Mouse (Mus musculus) ES-CJ7 (cell line): ENCODE measurements at regions not wholly inside any gene's neighbourhood (a gene's known extent, or its start where the extent isn't known, plus 50 kb on each side); places are given as distances from the start of the nearest gene placed in this dataset.
A peak's percentile ranks its signal among the peaks of the same experiment; 100 is the strongest.
"Not testable (repeated sequence)": the region's sequence is repeated elsewhere in the genome, so short reads cannot be mapped to it uniquely, and the experiment has no call there.

Experiments
- DNase-seq: peaks from one replicate; pipeline ENCODE4 v3.0.0; 2011; ENCODE audit warnings: low read depth, low spot score

DNA sequence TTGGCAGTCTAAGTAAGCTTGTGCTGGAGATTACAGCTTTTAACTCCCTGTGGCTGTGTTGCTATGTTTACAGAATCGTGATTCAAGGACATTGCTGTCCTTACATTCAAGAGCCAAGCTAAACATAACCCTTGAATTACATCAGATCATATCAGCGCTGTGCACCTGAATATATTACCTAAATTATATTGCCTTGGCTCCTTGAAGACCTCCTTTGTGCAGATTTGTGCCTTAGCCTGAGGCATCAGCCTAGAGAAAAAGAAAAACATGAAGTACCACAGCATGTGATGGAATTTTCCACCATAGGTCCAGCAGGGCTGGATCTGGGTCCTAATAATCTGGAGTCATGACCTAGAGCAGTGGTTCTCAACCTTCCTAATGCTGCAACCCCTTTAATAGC, 189.8 kb upstream of the Tsc22d2 start:
- no peak for DNase-seq

DNA sequence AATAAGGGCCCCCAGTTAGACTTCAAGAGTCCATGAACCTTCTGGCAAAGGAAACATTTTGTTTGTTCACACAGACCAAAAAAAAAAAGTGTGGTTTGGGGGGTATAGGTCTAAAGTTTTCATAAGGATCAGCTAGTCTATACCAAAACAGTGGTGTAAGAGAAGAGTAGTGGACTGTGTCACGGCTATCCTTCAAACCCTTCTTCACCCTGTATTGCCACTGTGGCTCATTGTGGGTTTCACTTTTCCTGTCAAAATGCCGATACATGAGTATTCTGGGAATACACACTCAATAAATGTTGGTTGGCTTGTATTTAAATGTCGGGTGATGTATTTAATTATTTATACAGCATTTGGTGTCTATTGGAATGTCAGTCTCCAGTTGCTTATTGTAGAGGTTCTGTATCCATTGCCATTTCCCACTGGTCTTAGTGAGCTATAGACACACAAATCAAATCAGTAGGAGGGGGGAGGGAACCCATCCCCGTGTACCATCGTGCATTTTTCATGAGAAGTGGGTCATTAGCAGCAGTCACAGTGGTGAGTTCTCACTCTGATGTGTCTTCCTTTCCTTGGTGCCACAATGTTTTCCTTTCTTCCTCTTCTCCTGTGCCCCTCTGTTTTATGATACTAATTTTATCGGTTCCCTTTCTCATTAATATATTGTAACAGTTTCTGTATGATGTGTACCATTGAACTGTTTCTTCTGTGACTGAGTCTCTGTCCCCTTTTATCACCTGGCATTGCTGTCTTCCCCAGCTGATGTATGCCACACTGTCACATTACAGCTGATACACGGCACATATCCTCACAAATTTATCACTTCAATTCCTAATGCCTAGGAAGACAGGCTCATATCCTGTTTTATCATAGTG, 187.8 kb upstream of the Tsc22d2 start:
- no peak for DNase-seq

DNA sequence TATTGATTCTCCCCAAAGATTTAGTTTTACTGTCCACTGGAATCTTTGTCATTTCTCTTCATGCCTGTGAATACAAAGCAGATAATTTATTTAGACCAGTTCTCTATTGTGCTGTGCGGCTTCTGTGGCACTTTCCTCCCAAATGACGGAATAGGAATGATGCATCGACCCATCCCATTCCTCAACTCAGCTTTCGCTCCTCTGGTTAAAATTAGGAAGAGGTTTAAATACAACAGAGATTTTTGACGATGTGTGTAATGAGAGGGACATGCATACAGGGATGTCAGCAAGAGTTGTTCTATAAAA, 187.2 kb upstream of the Tsc22d2 start:
- DNase-seq, result no peak

DNA sequence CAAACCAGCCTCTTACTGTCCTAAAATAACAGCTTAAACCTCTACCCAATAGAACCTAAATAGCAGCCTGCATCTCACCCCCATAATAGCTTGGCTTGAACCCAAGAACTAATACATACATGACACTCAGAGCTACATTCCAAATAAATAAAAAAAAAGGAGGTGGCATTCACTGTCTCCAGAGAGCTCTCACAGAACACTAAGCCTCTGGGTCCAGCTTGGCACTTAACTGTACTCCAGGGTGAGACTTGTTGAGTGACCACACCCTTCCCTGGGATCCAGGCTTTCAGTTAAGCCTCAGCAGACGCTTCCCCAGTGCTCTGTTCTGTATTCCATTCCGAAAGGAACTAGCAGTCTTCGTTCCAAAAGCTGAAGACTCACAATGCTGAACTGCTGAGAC, 186.3 kb upstream of the Tsc22d2 start:
- DNase-seq, result no peak

DNA sequence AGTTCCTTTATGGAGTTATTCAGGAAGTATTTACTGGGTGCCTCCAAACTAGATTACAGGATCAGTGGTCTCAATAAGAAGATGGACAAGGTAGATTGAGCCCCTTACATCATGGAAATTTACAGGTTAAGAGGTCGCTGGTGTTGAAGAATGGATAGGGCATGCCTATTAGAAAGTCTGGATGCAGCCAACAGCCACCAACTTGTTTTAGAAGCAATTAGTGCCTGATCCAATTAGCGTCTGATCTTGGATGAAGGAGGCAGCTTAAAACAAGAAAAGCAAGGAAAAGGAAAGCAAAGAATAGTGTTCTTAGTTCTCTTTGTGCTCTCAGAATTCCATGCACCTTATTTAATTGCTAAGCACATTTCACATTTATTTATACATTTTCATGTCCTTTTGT, 182.8 kb upstream of the Tsc22d2 start:
- DNase-seq, result no peak

DNA sequence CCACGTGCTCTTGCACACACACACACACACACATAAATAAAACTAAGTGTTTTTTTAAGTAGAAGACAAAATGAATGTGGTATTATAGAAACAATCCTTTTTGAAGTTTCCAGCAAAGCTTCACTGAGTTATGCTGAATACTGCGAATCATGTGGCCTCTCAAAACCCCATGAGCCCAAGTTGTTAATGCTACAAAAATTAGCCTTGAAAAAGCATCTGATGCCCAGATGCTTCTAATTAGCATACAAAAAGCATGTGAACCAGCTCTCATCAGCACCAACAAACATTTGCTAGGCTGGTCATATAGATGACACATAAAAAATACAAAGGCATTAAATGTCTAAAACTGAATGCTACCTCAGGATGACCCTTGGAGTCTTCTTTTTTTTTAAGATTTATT, 181.2 kb upstream of the Tsc22d2 start:
- DNase-seq, result no peak

DNA sequence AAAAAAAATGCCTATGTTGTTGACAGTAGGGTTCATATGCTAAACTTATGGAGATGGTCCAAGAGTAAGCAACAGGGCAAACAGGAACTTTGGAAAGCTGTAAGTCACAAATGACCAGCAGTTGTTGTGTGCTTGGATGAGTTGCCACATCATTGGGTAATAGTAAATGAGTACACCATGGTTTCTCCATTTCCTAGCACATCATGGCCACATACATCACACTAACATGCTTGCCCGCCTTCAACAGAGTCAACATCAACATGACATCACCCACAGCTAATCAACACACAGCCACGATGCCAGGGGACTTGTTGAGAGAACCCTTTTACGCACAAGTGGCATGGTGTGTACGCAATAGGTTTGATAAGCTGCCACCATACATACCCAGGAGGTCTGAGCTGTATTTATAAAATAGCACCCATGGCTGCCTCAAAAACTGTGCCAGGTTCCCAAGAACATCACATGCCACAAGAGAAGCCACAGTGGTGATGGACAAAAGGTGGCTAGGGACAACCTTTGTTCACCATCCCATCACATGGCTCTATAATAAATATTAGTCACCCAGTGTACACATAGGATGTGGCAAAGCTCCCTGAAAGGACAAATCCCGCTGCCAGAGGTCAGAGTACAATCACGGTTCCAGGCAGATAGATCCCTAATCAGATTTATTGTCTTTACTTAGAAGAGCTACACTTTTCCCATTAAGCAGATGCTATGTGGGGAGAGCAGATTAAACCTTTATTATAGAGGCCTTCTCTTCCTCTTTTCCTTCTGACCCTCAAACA, 179.5 kb upstream of the Tsc22d2 start:
- DNase-seq, result no peak

DNA sequence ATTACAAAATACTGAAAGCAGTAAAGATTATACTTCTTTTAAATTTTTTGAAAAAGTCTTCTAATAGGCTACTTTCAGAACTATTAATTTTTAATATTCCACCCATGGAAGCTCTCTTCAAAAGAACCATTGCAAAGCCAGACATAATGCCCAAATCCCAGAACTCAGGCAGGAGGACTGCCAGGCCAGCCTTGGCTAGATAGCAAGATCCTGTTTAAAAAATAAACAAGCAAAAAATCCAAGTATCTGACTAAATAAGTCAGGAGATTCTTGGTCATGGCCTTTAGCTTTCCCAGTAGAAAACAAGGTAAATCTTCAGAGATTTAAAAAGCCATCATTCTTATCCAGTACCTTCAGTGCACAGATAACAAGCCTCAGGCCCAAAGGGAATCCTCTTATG, 176.4 kb upstream of the Tsc22d2 start:
- DNase-seq, result no peak

DNA sequence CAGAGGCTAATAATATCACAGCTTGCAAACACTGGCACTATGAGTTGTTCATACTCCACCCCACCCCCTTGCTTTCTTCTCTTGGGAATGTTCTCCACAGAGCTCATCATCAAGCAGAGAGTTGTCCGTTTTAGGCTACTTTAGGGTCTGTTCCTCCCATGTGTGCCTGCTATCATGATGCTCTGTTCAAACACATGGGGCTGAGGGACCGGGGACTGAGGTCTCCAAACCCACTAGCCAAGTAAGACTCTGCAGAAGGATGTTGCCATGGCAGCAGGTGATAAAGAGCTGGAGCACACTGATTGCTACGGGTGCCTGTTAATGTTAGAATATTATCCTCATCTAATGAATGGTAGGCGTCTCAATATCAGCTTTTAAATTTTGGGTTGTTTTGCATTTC, 173.7 kb upstream of the Tsc22d2 start:
- DNase-seq, result no peak

DNA sequence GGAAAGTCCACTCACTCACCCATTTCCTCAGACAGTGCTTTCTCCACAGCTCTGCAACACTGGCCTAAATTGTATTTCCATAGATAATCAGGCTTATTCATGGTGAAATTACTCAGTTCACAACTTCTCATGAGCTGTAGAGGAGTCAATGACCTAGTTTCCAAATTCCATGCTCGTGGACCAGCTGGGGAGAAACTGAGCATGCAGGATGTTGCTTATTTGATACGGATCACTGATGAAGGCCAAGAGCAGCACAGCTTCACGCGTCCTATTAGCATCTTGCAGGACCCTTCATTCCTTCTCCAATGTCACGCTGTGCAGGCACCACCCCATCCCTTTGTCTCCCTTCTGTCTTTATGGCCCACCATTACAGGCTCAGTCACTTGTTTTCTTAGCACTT, 169.2 kb upstream of the Tsc22d2 start:
- peak; percentile 19 for DNase-seq

DNA sequence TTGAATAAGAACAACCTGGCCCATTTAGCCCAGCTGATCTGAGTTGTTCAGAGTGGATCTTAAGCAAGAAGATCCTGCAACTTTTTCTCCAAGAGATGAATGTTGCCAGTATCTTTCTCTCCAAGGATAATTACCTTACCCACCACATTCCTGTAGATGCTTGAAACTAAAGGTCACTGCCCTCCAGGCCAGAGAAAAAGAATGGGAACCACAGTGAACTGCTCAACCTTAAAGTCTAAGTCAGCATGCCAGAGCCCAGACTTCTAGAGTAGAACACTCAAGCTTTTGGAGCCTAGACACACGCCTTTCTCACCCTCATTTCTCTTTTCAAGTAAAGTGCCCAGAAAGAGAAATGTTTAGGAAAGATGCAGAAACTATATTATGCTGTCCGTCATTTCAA, 166.5 kb upstream of the Tsc22d2 start:
- no peak for DNase-seq

DNA sequence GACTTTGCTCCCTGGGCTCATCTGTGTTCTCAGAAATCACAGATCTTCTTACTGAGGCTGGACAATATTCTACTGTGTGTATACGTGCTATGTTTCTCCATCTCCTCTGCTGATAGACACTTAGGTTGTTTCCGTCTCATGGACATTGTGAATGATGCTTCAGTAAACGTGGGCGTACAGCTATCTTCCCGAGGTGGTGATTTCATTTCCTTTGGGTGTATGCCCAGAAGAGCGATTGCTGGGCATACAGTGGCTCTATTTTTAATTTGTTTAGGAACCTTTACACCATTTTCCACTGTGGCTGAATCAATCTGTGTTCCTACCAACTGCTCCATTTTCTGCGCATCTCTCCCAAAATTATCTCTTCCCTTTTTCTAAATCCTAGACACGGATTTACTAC, 160.6 kb upstream of the Tsc22d2 start:
- no peak for DNase-seq

DNA sequence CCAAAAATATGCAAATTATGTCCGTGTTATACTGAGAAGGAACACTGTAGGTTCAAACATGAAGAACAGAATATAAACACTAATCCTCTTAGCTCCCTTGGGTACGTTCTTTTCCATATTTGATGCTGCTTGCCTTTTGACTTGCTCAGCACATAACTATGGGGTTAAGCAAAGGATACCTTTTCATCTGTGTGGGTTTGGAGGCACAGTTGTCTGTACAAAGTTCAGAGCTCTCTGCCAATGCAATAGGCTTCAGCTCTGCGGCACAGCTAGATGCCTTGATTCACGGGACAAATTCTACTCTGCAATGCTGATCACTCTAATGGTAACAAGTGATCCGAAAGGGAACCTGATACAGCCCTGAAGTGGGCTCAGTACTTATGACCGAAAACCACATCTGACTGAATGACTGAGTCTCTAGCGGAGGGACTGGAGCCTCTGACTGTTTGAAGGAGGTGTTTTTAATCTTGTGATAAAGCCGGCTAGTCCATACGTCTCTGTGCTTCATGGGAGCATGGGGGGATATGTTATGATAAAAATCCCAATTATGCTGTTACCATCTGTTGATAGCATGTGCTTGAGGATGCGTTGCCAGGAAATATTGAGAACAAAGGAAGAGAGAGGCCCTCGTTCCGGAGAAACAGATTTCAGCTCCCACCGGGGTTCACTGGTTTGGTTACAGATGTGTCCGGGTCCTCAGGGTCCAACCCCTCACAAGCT, 146.7 kb upstream of the Tsc22d2 start:
- no peak for DNase-seq

DNA sequence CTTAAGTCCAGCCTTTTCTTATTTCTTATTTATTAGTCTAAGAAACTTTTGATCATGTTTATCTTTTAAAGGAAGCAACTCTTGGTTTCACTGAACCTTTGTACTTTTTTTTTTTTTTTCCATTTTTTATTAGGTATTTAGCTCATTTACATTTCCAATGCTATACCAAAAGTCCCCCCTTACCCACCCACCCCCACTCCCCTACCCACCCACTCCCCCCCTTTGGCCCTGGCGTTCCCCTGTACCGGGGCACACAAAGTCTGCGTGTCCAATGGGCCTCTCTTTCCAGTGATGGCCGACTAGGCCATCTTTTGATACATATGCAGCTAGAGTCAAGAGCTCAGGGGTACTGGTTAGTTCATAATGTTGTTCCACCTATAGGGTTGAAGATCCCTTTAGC, 143.1 kb upstream of the Tsc22d2 start:
- not testable (repeated sequence) for DNase-seq

DNA sequence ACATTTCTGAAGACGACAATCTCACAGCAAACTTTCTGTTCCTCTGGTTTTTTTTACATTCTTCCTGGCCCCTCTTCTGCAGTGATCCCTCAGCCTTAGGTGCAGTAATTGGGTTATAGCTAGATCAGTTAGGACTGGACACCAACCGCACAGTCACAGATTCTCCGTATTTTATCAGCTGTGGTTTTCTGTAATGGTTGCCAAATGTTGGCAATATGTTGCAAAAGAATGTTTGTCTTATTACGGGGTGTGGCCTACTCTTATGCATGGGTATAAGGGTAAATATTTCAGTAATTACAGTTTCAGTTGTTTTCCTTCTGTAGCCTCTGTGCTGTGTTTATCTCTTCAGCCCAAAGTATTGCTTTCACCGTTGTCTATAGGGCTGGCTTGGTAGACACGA, 133.2 kb upstream of the Tsc22d2 start:
- DNase-seq, result no peak

DNA sequence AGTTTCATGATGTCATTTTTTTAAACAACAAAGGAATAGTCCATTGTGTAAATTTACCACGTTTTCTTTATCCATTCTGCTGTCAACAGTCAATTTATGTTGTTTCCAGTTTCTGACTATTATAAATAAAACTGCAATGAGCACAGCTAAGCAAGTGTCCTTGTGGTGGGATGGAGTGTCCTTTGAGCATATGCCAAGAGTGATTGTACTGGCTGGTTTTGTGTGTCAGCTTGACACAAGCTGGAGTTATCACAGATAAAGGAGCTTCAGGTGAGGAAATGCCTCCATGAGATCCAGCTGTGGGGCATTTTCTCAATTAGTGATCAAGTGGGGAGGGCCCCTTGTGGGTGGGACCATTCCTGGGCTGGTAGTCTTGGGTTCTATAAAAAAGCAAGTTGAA, 130.1 kb upstream of the Tsc22d2 start:
- not testable (repeated sequence) for DNase-seq

DNA sequence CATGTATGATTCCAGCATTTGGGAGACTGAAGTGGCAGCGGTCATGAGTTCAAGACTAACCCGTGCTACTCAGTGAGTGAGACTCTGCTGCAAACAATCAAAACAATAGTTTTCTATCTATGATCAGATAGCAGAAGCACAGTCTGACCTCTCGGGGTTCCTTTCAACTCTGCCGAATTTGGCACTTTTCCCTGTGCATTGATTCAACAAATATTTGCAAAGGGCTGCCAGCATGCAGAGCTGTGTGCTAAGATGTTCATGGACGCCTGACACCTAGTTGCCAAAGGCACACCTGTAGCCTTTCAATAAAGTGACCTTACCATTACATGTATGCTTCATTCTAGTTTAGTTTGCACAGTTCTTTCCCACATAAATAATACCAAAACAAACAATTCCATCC, 118.7 kb upstream of the Tsc22d2 start:
- DNase-seq, result no peak

DNA sequence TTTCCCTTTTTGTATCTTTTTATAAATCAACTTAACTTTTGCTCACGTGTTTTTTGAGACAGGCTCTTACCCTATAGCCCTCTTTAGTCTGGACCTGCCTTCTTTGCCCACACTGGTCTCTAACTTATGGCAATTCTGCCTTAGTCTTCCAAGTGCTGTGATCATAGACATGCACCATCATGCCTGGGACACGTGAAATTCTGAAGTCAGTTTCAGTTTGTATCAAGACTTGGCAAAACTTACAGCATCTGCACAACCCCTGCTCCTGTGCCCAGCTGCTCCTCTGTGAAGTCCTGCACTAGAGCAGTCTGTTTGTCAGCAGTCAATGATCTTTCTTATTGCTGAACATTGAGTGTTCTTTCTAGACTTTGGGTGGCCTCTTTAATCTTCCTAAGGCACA, 114.3 kb upstream of the Tsc22d2 start:
- no peak for DNase-seq

DNA sequence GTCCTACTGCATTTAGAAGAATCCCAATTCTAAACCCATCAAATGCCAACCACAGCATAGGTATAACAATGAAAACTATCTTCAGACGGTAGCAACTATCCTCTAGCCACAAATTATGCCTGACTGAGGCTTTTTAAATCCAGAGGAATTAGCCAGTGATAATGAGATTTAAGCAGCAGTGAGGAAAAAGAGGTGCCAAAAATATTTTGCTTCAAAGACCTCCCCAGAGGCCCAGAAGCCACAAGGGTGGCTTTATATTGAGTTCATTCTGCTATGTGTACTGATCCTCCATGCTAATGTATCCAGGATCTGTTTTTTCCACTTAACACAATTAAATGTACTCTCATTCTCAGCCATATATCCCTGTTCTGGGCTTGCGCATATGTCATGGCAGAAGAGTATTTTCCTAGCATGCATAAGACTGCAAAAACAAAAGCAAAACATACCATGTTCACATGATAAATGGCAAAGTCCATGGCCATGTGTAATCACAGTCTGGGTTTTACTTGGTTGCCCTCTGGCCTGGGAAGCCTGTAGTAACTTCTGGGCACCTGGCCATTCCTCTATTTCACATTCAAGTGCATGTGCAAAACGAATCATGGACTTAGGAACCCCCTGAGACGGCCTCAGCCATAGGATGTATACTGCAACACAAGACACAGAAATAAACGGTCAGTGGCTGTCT, 113.6 kb upstream of the Tsc22d2 start:
- no peak for DNase-seq

DNA sequence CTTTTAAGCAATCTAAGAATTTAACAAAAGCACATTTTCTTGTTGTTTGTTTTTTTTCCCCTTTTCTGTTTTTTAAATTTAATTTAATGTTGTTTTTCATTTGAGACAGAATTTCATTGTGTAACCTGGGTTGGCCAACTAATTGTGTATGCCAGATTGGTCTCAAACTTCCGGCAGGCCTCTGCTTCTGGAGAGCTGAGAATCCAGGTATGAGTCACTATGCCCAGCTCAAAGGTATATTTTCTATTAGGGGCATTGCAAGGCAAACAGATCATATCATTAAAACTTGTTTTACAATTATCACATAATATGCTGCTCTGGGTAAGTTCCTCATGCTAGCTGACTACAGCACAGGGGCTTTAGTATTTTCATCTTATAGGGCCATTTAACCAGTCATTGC, 112.2 kb upstream of the Tsc22d2 start:
- no peak for DNase-seq

DNA sequence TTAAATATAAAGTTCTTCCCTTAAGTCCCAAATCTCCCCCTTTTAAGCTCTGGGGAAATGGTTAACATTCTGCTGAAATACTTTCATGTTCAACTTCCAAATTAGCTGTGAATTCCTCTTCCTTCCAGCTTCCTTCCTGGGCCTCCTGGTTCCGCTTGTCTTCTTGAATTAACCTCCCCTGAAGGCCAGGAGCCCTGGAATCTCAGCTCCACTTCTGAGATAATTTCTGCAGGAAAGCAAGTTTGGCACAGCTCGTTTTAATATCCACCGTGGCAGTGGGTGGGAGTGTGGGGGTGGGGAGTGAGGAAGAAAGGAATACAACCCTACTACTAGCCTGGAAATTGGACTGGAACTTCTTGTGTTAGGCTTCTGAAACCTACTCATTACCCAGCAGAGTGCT, 110.8 kb upstream of the Tsc22d2 start:
- DNase-seq, result no peak

DNA sequence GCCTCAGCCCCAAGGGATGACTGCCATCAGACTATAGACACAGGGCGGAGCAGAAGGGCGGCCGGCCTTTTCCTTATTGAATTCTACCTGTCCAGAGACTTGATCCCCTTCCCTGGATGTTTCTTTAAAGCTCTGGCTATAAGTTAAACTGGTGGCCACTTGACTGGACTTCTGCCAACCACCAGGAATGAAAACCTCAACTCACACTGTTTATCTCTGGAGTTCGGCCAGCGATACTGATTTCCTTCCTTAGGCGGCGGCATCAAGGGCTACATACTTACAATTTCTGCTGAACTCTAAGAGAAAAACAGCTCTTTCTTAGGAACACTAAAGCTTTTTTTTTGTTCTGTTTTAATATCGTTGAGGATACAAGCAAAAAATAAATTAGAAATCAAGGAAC, 104.9 kb upstream of the Tsc22d2 start:
- DNase-seq, result no peak
